Mouse (Mus musculus): ENCODE measurements around the gene Ugt1a2. TPM values are rescaled to one million over a fixed set of nuclear protein-coding genes. Genes with fewer than 3 reads are reported as not detected.
A peak's percentile ranks its signal among the peaks of the same experiment; 100 is the strongest.
"Not testable (repeated sequence)": the region's sequence is repeated elsewhere in the genome, so short reads cannot be mapped to it uniquely, and the experiment has no call there.

Gene Ugt1a2
- polyA plus RNA-seq, 1 experiment from 2014 or later: 0.13 TPM

DNA sequence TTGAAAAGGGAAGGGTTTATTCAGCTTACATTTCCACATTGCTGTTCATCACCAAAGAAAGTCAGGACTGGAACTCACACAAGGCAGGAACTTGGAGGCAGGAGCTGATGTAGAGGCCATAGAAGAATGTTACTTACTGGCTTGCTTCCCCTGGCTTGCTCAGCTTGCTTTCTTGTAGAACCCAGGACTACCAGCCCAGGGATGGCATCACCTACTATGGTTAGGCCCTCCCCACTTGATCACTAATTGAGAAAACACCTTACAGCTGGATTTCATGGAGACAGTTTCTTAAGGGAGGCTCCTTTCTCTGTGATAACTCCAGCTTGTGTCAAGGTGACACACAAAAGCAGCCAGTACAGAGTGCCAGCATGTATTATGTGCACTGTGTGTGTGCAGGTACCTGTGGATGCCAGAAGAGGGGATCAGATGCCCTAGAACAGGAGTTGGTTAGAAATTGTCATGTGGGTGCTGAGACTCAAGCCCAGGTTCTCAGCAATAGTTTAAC is 22.7 kb downstream of the Ugt1a2 start:
- H3K4me3 ChIP-seq; H3K4me1 ChIP-seq; H3K27ac ChIP-seq; H3K27me3 ChIP-seq (ENCODE audit: insufficient read depth, poor library complexity, severe bottlenecking); H3K36me3 ChIP-seq: not testable (repeated sequence)
- peak; percentile 79 for DNase-seq (ENCODE audit: low spot score)
- peaks cover 28% of the 10 kb centered on the region for H3K9me3 ChIP-seq

DNA sequence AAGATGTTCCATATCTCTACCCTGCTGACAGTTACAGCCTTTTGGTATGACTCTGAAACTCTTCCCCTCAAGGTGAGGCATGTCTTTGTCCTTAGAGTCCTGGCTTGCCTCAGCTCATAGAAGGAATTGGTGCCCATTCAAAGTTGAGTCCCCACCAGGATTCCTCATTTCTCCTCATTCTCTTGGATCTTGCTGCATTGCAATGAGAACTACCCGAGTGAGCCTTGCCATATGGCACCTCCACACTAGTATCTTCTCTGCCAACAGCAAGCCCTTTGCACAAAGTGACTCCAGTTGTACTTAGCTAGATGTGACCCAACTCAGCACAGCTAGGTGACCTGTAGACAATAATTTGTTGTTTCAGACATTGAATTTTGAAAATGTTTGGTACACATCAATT is 23.2 kb downstream of the Ugt1a2 start:
- Histone ChIP-seq H3K9me3 (peaks cover 34% of the 10 kb centered on the region), H3K4me3 (no peak overlapping the region), H3K27me3 (ENCODE audit: insufficient read depth, poor library complexity, severe bottlenecking) (no peaks in the 10 kb centered on the region), H3K4me1 (no peaks in the 10 kb centered on the region), H3K36me3 (no peaks in the 10 kb centered on the region), H3K27ac (no peak overlapping the region)
- DNase-seq (ENCODE audit: low spot score): peak; percentile 86
- WGBS: 44% methylated on average over 1 of the region's 1 CpGs

DNA sequence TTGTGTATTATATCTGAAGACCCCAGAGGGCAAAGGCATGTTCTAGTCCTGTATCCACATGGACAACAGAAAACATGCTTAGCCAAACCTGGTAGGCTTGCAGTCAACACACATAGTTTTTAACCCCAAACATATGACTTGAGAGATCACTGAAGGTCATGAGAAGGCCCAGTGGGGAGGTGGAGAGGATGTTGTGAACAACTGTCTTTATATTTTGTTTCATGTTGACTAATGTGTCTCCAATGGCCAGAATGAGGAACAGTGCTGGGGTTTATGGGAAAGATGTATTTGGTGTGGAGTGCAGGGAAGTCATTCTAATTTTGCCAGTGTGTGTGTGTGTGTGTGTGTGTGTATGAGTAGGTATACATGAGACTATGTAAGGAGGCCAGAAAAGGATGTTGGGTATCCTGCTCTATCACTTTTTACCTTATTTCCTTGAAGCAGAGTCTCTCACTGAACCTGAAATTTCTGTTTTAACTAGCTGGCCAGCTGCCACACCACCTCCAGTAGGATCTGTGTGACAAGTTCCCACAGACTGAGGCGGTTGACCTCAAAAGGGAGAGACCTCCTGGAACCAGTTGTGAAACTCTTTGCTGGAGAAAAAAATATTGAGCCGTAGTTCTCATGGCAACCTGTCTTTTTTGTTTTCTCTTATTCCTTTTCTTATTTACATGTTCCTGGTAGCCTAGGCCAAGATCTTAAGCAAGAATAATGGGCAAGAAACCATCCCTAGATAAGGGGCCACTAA is 23.8 kb downstream of the Ugt1a2 start:
- 64% methylated on average over 2 of the region's 2 CpGs for WGBS
- peak; percentile 80 for DNase-seq (ENCODE audit: low spot score)

DNA sequence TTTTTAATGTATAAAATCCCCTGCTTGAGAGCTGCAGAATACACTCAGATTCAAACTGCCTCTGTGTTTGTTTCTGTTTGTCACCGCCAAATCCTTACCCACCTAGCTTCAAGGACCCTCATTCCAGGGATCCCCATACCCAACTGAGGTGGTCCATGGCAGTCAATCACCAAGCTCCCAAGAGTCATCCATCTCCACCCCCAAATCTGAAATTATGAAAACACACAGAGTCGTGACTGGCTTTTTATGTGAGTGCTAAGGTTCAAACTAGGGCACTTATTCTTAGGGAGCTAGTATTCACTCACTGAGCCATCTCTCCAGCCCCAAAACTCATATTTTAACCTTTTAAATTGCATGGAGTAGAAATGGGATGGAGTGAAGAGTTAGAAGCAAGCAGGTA is 24.9 kb downstream of the Ugt1a2 start:
- H3K27ac ChIP-seq; H3K4me1 ChIP-seq; H3K27me3 ChIP-seq (ENCODE audit: insufficient read depth, poor library complexity, severe bottlenecking); H3K36me3 ChIP-seq; H3K4me3 ChIP-seq: not testable (repeated sequence)
- peaks cover 51% of the 10 kb centered on the region for H3K9me3 ChIP-seq
- peak; percentile 76 for DNase-seq (ENCODE audit: low spot score)
- WGBS: 33% methylated on average over 2 of the region's 2 CpGs

More for the DNA sequence above, 23.8 kb downstream of the Ugt1a2 start:
- H3K27ac ChIP-seq: no peak overlapping the region
- no peaks in the 10 kb centered on the region for H3K36me3 ChIP-seq
- H3K27me3 ChIP-seq (ENCODE audit: insufficient read depth, poor library complexity, severe bottlenecking): no peaks in the 10 kb centered on the region
- H3K4me1 ChIP-seq: no peaks in the 10 kb centered on the region
- H3K9me3 ChIP-seq: peaks cover 40% of the 10 kb centered on the region
- H3K4me3 ChIP-seq: no peak overlapping the region

GRCm38 (mm10) chr1:88225741-88226140 is 25.3 kb downstream of the Ugt1a2 start:
- Histone ChIP-seq H3K4me1 (no peaks in the 10 kb centered on the region), H3K9me3 (peaks cover 55% of the 10 kb centered on the region)
- DNase-seq (ENCODE audit: low spot score): peak; percentile 74

DNA sequence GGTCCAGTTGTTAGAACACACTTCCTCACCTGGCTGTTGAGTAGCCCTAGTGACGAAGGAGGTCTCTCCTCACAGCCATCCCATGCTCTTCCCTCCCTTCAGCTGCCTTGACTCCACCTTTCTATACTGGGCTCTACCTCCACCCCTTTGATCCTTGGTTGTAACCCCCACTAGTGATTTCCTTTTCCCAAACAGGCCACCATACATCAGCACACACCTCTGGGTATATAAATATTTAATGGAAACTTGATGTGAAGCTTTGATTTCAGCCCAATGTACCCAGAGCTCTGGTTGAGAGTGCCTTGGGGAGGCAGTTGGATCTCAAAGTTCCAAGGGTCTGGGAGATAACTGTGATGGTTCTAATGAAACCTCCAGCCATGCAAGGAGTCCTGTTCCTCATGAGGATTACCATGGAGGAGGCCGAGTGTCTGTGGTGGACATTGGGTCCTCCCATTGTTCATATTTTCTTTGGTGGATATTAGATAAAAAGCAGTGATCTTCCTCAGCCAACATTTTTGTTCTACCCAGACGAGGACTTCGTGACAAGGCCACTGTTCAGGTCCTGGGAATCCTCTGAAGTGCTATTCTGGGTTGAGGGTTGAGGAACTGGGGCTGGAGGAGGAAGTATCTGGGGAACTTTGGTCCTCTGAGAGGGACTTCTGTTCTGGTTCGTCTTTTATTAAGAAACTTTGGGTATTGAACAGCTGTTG is 26.4 kb downstream of the Ugt1a2 start, which contains the start of gene Mroh2a:
TSS of gene Mroh2a (plus strand) at position 317 of the 710 bp plus-strand sequence.
- Histone ChIP-seq H3K4me1 (no peaks in the 10 kb centered on the region), H3K27me3 (ENCODE audit: insufficient read depth, poor library complexity, severe bottlenecking) (no peaks in the 10 kb centered on the region), H3K36me3 (no peaks in the 10 kb centered on the region), H3K27ac (no peak within 1 kb of the TSS), H3K4me3 (no peak within 1 kb of the TSS), H3K9me3 (peaks cover 65% of the 10 kb centered on the region)
- peak; percentile 78 for DNase-seq (ENCODE audit: low spot score)
- WGBS: 50% methylated on average over 5 of the region's 5 CpGs

More at GRCm38 (mm10) chr1:88225741-88226140, 25.3 kb downstream of the Ugt1a2 start:
- Histone ChIP-seq H3K27me3 (ENCODE audit: insufficient read depth, poor library complexity, severe bottlenecking) (no peaks in the 10 kb centered on the region), H3K4me3 (no peak overlapping the region), H3K27ac (no peak overlapping the region), H3K36me3 (no peaks in the 10 kb centered on the region)

GRCm38 (mm10) chr1:88227482-88227881 is 27.1 kb downstream of the Ugt1a2 start:
- Histone ChIP-seq H3K4me3 (no peak overlapping the region), H3K36me3 (no peaks in the 10 kb centered on the region), H3K4me1 (no peaks in the 10 kb centered on the region), H3K9me3 (peaks cover 72% of the 10 kb centered on the region), H3K27ac (no peak overlapping the region), H3K27me3 (ENCODE audit: insufficient read depth, poor library complexity, severe bottlenecking) (no peaks in the 10 kb centered on the region)
- DNase-seq (ENCODE audit: low spot score): peak; percentile 78
- WGBS: 56% methylated on average over 2 of the region's 2 CpGs

GRCm38 (mm10) chr1:88228121-88228520 is 27.7 kb downstream of the Ugt1a2 start:
- Histone ChIP-seq H3K36me3 (no peaks in the 10 kb centered on the region), H3K4me3 (no peak overlapping the region), H3K27ac (no peak overlapping the region), H3K9me3 (peaks cover 78% of the 10 kb centered on the region), H3K27me3 (ENCODE audit: insufficient read depth, poor library complexity, severe bottlenecking) (no peaks in the 10 kb centered on the region), H3K4me1 (no peaks in the 10 kb centered on the region)
- DNase-seq (ENCODE audit: low spot score): peak; percentile 88
- WGBS: 64% methylated on average over 7 of the region's 7 CpGs

DNA sequence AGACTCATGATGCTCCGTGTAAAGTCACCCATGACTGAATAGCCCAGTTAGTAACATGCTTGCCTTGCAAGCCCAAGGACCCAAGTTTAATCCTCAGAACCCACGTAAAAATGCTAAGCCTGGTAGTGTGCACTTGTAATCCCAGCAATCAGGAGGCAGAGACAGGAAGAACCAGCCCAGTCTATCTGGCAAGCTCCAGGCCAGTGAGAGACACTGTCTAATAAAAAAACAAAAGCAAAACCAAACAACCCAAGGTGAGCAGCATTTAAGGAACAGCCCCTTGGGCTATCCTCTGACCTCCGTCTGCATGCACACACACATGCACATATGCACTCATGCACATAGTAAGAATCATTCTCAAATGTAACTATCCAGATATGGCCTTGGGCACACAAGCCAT is 29.2 kb downstream of the Ugt1a2 start:
- 73% methylated on average over 3 of the region's 3 CpGs for WGBS
- H3K9me3 ChIP-seq: peaks cover 93% of the 10 kb centered on the region
- H3K4me1 ChIP-seq: no peaks in the 10 kb centered on the region
- H3K27ac ChIP-seq: no peak overlapping the region
- no peak overlapping the region for H3K4me3 ChIP-seq
- H3K27me3 ChIP-seq (ENCODE audit: insufficient read depth, poor library complexity, severe bottlenecking): no peaks in the 10 kb centered on the region
- no peak for DNase-seq (ENCODE audit: low spot score)
- no peaks in the 10 kb centered on the region for H3K36me3 ChIP-seq

GRCm38 (mm10) chr1:88229986-88230385 is 29.6 kb downstream of the Ugt1a2 start:
- Histone ChIP-seq H3K4me3 (no peak overlapping the region), H3K4me1 (no peaks in the 10 kb centered on the region), H3K27ac (no peak overlapping the region), H3K27me3 (ENCODE audit: insufficient read depth, poor library complexity, severe bottlenecking) (no peaks in the 10 kb centered on the region), H3K9me3 (peaks cover 97% of the 10 kb centered on the region), H3K36me3 (no peaks in the 10 kb centered on the region)
- no peak for DNase-seq (ENCODE audit: low spot score)
- WGBS: 77% methylated on average over 5 of the region's 5 CpGs

DNA sequence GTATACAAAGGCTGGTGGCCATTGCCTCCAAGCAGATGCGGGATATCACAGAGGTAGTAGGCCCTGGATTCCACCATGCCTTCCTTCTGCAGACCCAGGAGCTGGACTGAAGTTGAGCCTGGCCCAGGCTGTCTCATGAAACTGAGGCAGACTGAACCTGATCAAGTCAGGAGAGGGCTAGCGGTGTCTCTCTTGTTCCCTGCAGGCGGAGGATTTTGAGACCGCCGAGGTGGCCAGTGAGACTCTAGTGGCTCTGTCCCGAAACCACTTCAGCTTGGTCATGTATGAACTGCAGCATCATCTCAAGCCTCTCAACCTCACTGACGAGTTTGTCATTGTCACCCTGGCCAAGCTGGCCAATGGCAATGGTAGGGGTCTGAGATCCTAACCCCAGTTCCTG is 30.0 kb downstream of the Ugt1a2 start:
- H3K36me3 ChIP-seq: no peaks in the 10 kb centered on the region
- no peak for DNase-seq (ENCODE audit: low spot score)

DNA sequence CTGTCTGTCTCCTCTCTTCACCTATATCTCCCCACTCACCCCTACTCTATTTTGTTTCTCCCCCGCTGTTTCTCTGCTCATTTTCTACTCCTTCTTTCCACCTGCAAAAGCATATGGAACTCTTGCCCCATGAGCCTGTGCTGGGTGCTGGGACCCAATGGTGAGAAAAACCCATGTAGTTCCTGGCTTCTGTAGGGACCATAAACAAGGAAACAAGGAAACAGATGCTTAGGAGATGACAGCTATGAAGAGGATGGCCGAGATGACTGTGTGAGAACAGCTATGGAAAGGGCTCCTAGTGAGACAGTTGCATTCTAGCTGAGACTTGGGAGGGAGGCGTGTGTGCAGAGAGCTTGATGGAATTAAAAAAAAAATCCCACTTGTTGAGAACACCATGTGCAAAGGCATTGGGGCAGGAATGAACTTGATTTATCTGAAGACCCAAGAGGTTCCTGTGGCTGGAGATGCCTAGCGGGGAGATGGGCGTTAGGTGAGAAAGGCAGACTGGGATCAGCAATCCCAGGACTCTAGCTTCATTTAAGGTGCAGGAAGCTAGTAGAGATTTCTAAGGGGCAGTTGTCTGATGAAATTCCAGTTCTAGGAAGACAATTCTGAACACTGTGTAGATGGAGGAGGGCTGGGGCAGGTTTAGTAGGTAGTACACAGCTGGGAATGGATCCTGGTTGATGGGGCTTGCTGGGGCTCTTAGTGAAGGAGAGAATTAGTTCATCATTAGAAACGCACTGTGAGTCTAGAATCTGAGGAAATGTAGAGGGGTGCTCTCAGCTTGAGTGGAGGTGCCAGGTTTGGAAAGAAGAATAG is 30.8 kb downstream of the Ugt1a2 start:
- DNase-seq (ENCODE audit: low spot score): no peak
- Histone ChIP-seq H3K4me1 (no peaks in the 10 kb centered on the region), H3K27me3 (ENCODE audit: insufficient read depth, poor library complexity, severe bottlenecking) (no peaks in the 10 kb centered on the region), H3K4me3 (no peak overlapping the region), H3K27ac (no peak overlapping the region), H3K36me3 (no peaks in the 10 kb centered on the region), H3K9me3 (peaks cover 99% of the 10 kb centered on the region)
- 73% methylated on average over 6 of the region's 6 CpGs for WGBS

More for the DNA sequence above, 30.0 kb downstream of the Ugt1a2 start:
- WGBS: 70% methylated on average over 7 of the region's 7 CpGs
- Histone ChIP-seq H3K4me1 (no peaks in the 10 kb centered on the region), H3K9me3 (peaks cover 99% of the 10 kb centered on the region), H3K4me3 (no peak overlapping the region), H3K27me3 (ENCODE audit: insufficient read depth, poor library complexity, severe bottlenecking) (no peaks in the 10 kb centered on the region), H3K27ac (no peak overlapping the region)
